Mouse (Mus musculus): ENCODE measurements around the gene Gja1.
"Not testable (repeated sequence)": the region's sequence is repeated elsewhere in the genome, so short reads cannot be mapped to it uniquely, and the experiment has no call there.

Gene Gja1

GRCm38 (mm10) chr10:56377097-56377965, at the start of gene Gja1:
Gene Gja1 (plus strand): TSS chr10:56377330.
- peak; percentile 68 for DNase-seq (ENCODE audit: low spot score)

- peak; percentile 75 for DNase-seq (ENCODE audit: low spot score)
These were observed 38.2 kb upstream of the Gja1 start for GRCm38 (mm10) chr10:56338851-56339489.

GRCm38 (mm10) chr10:56360472-56360871, 16.7 kb upstream of the Gja1 start:
- DNase-seq (ENCODE audit: low spot score): no peak

- peak; percentile 72 for DNase-seq (ENCODE audit: low spot score)
These were observed 8.1 kb upstream of the Gja1 start for GRCm38 (mm10) chr10:56369073-56369472.

- DNase-seq (ENCODE audit: low spot score): peak; percentile 35
These were observed 4.0 kb upstream of the Gja1 start for GRCm38 (mm10) chr10:56373021-56373720.

GRCm38 (mm10) chr10:56374169-56374568, 3.0 kb upstream of the Gja1 start:
- no peak for DNase-seq (ENCODE audit: low spot score)

GRCm38 (mm10) chr10:56375906-56376468, 1.1 kb upstream of the Gja1 start:
- no peak for DNase-seq (ENCODE audit: low spot score)

- no peak for DNase-seq (ENCODE audit: low spot score)
These were observed 977 bp downstream of the Gja1 start for GRCm38 (mm10) chr10:56377966-56378647.

- DNase-seq (ENCODE audit: low spot score): peak; percentile 67
These were observed 1.6 kb downstream of the Gja1 start for GRCm38 (mm10) chr10:56378648-56379254.

- DNase-seq (ENCODE audit: low spot score): no peak
These were observed 2.6 kb downstream of the Gja1 start for GRCm38 (mm10) chr10:56379720-56380119.

GRCm38 (mm10) chr10:56385195-56386109, 8.3 kb downstream of the Gja1 start:
- DNase-seq (ENCODE audit: low spot score): no peak

GRCm38 (mm10) chr10:56393095-56393784, 16.1 kb downstream of the Gja1 start:
- no peak for DNase-seq (ENCODE audit: low spot score)

GRCm38 (mm10) chr10:56393815-56394417, 16.8 kb downstream of the Gja1 start:
- DNase-seq (ENCODE audit: low spot score): not testable (repeated sequence)

- no peak for DNase-seq (ENCODE audit: low spot score)
These were observed 20.7 kb downstream of the Gja1 start for GRCm38 (mm10) chr10:56397875-56398274.

GRCm38 (mm10) chr10:56398310-56398709, 21.2 kb downstream of the Gja1 start:
- DNase-seq (ENCODE audit: low spot score): no peak

GRCm38 (mm10) chr10:56401396-56401795, 24.3 kb downstream of the Gja1 start:
- DNase-seq (ENCODE audit: low spot score): not testable (repeated sequence)

- DNase-seq (ENCODE audit: low spot score): no peak
These were observed 28.8 kb downstream of the Gja1 start for GRCm38 (mm10) chr10:56405934-56406333.

GRCm38 (mm10) chr10:56406386-56407130, 29.4 kb downstream of the Gja1 start:
- no peak for DNase-seq (ENCODE audit: low spot score)
